Mouse (Mus musculus) mouse trophoblast stem cell (cell line): ENCODE results near the gene Garnl3.
"Not testable (repeated sequence)": the region's sequence is repeated elsewhere in the genome, so short reads cannot be mapped to it uniquely, and the experiment has no call there.

Experiments
- in situ Hi-C, 2 experiments: fragments of 300-500 bp; cut with MseI, MboI; formaldehyde crosslinking; loops; 2 replicates in 1 of 2; 3 replicates in 1 of 2; pipeline ENCODE4 v1.15.1; 2025

Gene Garnl3

GRCm38 (mm10) chr2:33025040-33025439 is 106.4 kb downstream of the Garnl3 start:
- in situ Hi-C loops = no loop called here

GRCm38 (mm10) chr2:33024564-33024963 is 106.9 kb downstream of the Garnl3 start:
- in situ Hi-C loops = no loop called here

- in situ Hi-C loops = no loop called here
These were observed 108.6 kb downstream of the Garnl3 start for GRCm38 (mm10) chr2:33022846-33023245.

- in situ Hi-C loops = no loop called here
These were observed 113.4 kb downstream of the Garnl3 start for GRCm38 (mm10) chr2:33018026-33018425.

GRCm38 (mm10) chr2:33017191-33017590 is 114.3 kb downstream of the Garnl3 start:
- in situ Hi-C loops = no loop called here

GRCm38 (mm10) chr2:33014877-33015276 is 116.6 kb downstream of the Garnl3 start:
- in situ Hi-C loops = no loop called here

- in situ Hi-C loops = not testable (repeated sequence)
These were observed 122.4 kb downstream of the Garnl3 start for GRCm38 (mm10) chr2:33009055-33009454.

GRCm38 (mm10) chr2:33005041-33005440 is 126.4 kb downstream of the Garnl3 start:
- in situ Hi-C loops = no loop called here

GRCm38 (mm10) chr2:33002144-33002543 is 129.3 kb downstream of the Garnl3 start:
- in situ Hi-C loops = no loop called here

- in situ Hi-C loops = no loop called here
These were observed 131.7 kb downstream of the Garnl3 start for GRCm38 (mm10) chr2:32999752-33000151.

GRCm38 (mm10) chr2:32997792-32998191 is 133.7 kb downstream of the Garnl3 start:
- in situ Hi-C loops = no loop called here

GRCm38 (mm10) chr2:32997081-32997480 is 134.4 kb downstream of the Garnl3 start:
- in situ Hi-C loops = no loop called here

- in situ Hi-C loops = no loop called here
These were observed 139.3 kb downstream of the Garnl3 start for GRCm38 (mm10) chr2:32992130-32992529.

- in situ Hi-C loops = no loop called here
These were observed 141.2 kb downstream of the Garnl3 start for GRCm38 (mm10) chr2:32990167-32990832.

GRCm38 (mm10) chr2:32989376-32989775 is 142.1 kb downstream of the Garnl3 start:
- in situ Hi-C loops = no loop called here

GRCm38 (mm10) chr2:32985844-32986243 is 145.6 kb downstream of the Garnl3 start:
- in situ Hi-C loops = no loop called here

- in situ Hi-C loops = no loop called here
These were observed 147.8 kb downstream of the Garnl3 start for GRCm38 (mm10) chr2:32983617-32984016.

GRCm38 (mm10) chr2:32982700-32983099 is 148.8 kb downstream of the Garnl3 start:
- in situ Hi-C loops = no loop called here

- in situ Hi-C loops = no loop called here
These were observed 149.7 kb downstream of the Garnl3 start, which contains the start of gene Slc2a8 for GRCm38 (mm10) chr2:32981725-32982271. Gene Slc2a8, minus strand, starts transcription at chr2:32982083.

- in situ Hi-C loops = no loop called here
These were observed 150.2 kb downstream of the Garnl3 start for GRCm38 (mm10) chr2:32981281-32981680.

- in situ Hi-C loops = no loop called here
These were observed 151.8 kb downstream of the Garnl3 start for GRCm38 (mm10) chr2:32979675-32980074.

GRCm38 (mm10) chr2:32978675-32979074 is 152.8 kb downstream of the Garnl3 start:
- in situ Hi-C loops = no loop called here

- in situ Hi-C loops = no loop called here
These were observed 154.3 kb downstream of the Garnl3 start for GRCm38 (mm10) chr2:32977114-32977513.

GRCm38 (mm10) chr2:32974216-32974615 is 157.2 kb downstream of the Garnl3 start:
- in situ Hi-C loops = no loop called here
